Mouse (Mus musculus): Measurements from ENCODE around the gene Tmem251.

Tmem251 gene

GRCm38 (mm10) chr12:102757055-102757688 lies 13.6 kb downstream of the Tmem251 start:
- ATAC-seq (ENCODE audit: low TSS enrichment), result no peak

- peak; percentile 97 for ATAC-seq (ENCODE audit: low TSS enrichment)
Measured at GRCm38 (mm10) chr12:102757689-102758402, 14.3 kb downstream of the Tmem251 start, which contains the start of the genes Gm28051, Gon7 and Ubr7. TSS of gene Gm28051 (minus strand) at chr12:102757765. TSS of gene Gon7 (minus strand) at chr12:102757803. TSS of gene Ubr7 (plus strand) at chr12:102757967.

- ATAC-seq (ENCODE audit: low TSS enrichment), result no peak
Measured at GRCm38 (mm10) chr12:102758403-102758756, 14.8 kb downstream of the Tmem251 start, which contains the start of gene Gm20604. TSS of gene Gm20604 (minus strand) at chr12:102758672.

- ATAC-seq (ENCODE audit: low TSS enrichment), result no peak
Measured at GRCm38 (mm10) chr12:102758936-102759335, 15.4 kb downstream of the Tmem251 start.

GRCm38 (mm10) chr12:102761668-102762067 lies 18.1 kb downstream of the Tmem251 start:
- no peak for ATAC-seq (ENCODE audit: low TSS enrichment)

- no peak for ATAC-seq (ENCODE audit: low TSS enrichment)
Measured at GRCm38 (mm10) chr12:102763696-102764095, 20.1 kb downstream of the Tmem251 start.

- no peak for ATAC-seq (ENCODE audit: low TSS enrichment)
Measured at GRCm38 (mm10) chr12:102769000-102769399, 25.4 kb downstream of the Tmem251 start.

GRCm38 (mm10) chr12:102771601-102772000 lies 28.0 kb downstream of the Tmem251 start:
- ATAC-seq (ENCODE audit: low TSS enrichment), result no peak

- ATAC-seq (ENCODE audit: low TSS enrichment), result no peak
Measured at GRCm38 (mm10) chr12:102772676-102773075, 29.1 kb downstream of the Tmem251 start.

- ATAC-seq (ENCODE audit: low TSS enrichment), result no peak
Measured at GRCm38 (mm10) chr12:102776035-102776434, 32.5 kb downstream of the Tmem251 start.

GRCm38 (mm10) chr12:102778151-102778550 lies 34.6 kb downstream of the Tmem251 start:
- no peak for ATAC-seq (ENCODE audit: low TSS enrichment)

GRCm38 (mm10) chr12:102779452-102779851 lies 35.9 kb downstream of the Tmem251 start:
- ATAC-seq (ENCODE audit: low TSS enrichment), result no peak

- no peak for ATAC-seq (ENCODE audit: low TSS enrichment)
Measured at GRCm38 (mm10) chr12:102782841-102783240, 39.3 kb downstream of the Tmem251 start.

GRCm38 (mm10) chr12:102784899-102785592 lies 41.5 kb downstream of the Tmem251 start:
- no peak for ATAC-seq (ENCODE audit: low TSS enrichment)

GRCm38 (mm10) chr12:102785593-102785985 lies 42.0 kb downstream of the Tmem251 start:
- no peak for ATAC-seq (ENCODE audit: low TSS enrichment)

GRCm38 (mm10) chr12:102787927-102788326 lies 44.4 kb downstream of the Tmem251 start:
- no peak for ATAC-seq (ENCODE audit: low TSS enrichment)
